Mouse (Mus musculus) thymus, adult 2 months (tissue): ENCODE results near the gene Iqcf4. TPM values are rescaled to one million over a fixed set of nuclear protein-coding genes. Genes with fewer than 3 reads are reported as not detected.

Experiments used
- DNase-seq: peaks from one replicate; pipeline ENCODE4 v3.0.0; 2021
- H3K27ac ChIP-seq: fragments of 200-500 bp; 2 replicates; pipeline ENCODE4 v1.5.1; 2012; ENCODE audit warnings: low read length, control low read depth; ENCODE audit not compliant: control insufficient read depth, insufficient read depth
- H3K27me3 ChIP-seq: fragments of 200-500 bp; 2 replicates; pipeline ENCODE4 v1.6.1; 2012; ENCODE audit warnings: mild to moderate bottlenecking, low read length, moderate library complexity, mixed read lengths; ENCODE audit not compliant: control insufficient read depth, insufficient read depth
- H3K36me3 ChIP-seq: fragments of 200-500 bp; 2 replicates; pipeline ENCODE4 v1.6.1; 2012; ENCODE audit warnings: mild to moderate bottlenecking, low read length, moderate library complexity; ENCODE audit not compliant: control insufficient read depth, insufficient read depth
- H3K4me1 ChIP-seq: fragments of 200-500 bp; replicated peaks from 2 replicates; pipeline ENCODE4 v1.6.1; 2012; ENCODE audit warnings: low read length; ENCODE audit not compliant: control insufficient read depth, insufficient read depth
- H3K4me3 ChIP-seq: fragments of 200-500 bp; 2 replicates; pipeline ENCODE4 v1.5.1; 2012; ENCODE audit warnings: mild to moderate bottlenecking, low read length, control low read depth, moderate library complexity; ENCODE audit not compliant: control insufficient read depth, insufficient read depth
- CTCF ChIP-seq: fragments of 200-500 bp; IDR thresholded peaks from 2 replicates; pipeline ENCODE4 v1.5.1; 2012; ENCODE audit warnings: mild to moderate bottlenecking, control low read depth, low read length, moderate library complexity, borderline replicate concordance; ENCODE audit not compliant: control insufficient read depth, poor library complexity, insufficient read depth; ENCODE audit errors: extremely low read depth
- POLR2A ChIP-seq: fragments of 200-500 bp; IDR thresholded peaks from 2 replicates; pipeline ENCODE4 v1.6.1; 2012; ENCODE audit warnings: mild to moderate bottlenecking, low read length, control low read depth, moderate library complexity; ENCODE audit not compliant: control insufficient read depth, poor library complexity, insufficient read depth; ENCODE audit errors: extremely low read depth
- WGBS: fragments of 180-500 bp; shearing (Covaris S2); methylation state at CpG from one replicate; pipeline ENCODE4 v1.1.7; 2018; 5-methylcytosine and 5-hydroxymethylcytosine counted together
- polyA plus RNA-seq: library from polyadenylated mRNA; depleted of rRNA; stranded (reverse); fragments of >200 nt; gene quantifications from 2 replicates; pipeline ENCODE4 v1.2.3, GENCODE M21; 2012; rRNA removed

Gene Iqcf4
- polyA plus RNA-seq: 0.19 TPM in 1 of 2 replicates, not detected in the other

DNA sequence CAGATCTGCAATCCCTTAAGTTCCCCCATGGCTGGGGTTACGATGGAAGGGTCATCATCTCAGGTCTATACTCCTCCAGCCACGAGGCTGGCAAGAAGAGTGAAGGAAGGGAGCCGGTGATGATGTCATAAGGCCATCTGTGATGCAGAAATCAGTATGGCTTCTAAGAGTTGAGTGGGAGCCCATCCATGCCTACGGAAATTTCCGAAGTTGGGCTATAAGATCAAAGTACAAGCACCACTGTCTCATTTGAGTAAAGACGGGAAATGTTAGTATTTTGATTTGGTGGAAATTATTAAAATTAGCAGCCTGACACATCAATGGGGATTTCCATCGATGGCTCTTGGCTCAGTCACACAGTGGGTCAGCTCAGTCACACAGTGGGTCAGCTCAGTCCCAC is at the start of gene Iqcf4:
Gene Iqcf4 (minus strand): TSS at position 101 of the 400 bp plus-strand sequence.
- Histone ChIP-seq H3K27ac (no peak within 1 kb of the TSS), H3K4me1 (no peaks in the 10 kb centered on the region), H3K27me3 (no peaks in the 10 kb centered on the region), H3K36me3 (no peaks in the 10 kb centered on the region), H3K4me3 (no peak within 1 kb of the TSS)
- no peak for TF ChIP-seq POLR2A
- TF ChIP-seq CTCF: no peak
- no peak for DNase-seq
- 90% methylated on average over 7 of the region's 7 CpGs for WGBS

DNA sequence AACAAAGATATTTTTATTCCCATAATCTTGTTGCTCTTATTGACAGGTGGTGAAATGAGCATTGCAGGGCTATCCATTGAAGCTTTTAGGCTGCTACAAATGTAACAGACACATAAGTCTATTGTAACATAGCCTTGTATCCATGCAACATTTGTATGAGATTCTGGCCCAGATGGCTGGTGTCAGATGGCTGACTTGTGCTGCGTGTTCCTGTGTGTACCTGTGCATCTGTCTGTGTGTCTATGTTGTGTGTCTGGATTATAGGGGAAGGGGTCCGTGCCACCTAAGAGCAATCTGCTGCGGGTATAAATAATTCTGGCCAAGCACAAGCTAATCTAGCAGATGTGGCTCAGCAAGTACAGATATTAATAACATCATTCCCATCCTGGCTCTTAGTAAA is 46.7 kb upstream of the Iqcf4 start:
- no peaks in the 10 kb centered on the region for H3K4me1 ChIP-seq
- no peak for DNase-seq
- 90% methylated on average over 3 of the region's 3 CpGs for WGBS
- TF ChIP-seq CTCF (no peak), POLR2A (no peak)
- H3K27ac ChIP-seq: no peak overlapping the region
- no peaks in the 10 kb centered on the region for H3K27me3 ChIP-seq
- no peaks in the 10 kb centered on the region for H3K36me3 ChIP-seq
- no peak overlapping the region for H3K4me3 ChIP-seq

DNA sequence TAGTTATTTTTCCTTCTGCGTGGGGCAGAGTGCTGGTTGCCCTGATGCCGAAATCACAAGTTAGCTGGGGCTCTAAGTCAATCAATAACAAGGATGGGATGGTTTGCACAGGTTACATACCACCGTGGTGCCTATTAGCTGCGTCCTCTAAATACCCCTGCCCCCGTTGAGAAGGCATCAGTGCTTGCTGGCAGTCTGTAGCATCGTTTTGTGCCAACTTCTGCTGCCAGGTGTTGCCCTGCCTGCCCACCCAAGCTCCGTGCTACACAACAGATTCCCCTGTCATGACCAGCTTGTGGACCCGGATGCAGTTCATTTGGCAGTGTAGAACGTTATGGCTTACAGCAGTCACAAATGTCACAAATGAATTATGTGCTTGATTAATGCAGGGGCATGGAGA is 45.5 kb upstream of the Iqcf4 start:
- Histone ChIP-seq H3K27ac (no peak overlapping the region), H3K27me3 (no peaks in the 10 kb centered on the region), H3K4me1 (no peaks in the 10 kb centered on the region), H3K36me3 (no peaks in the 10 kb centered on the region), H3K4me3 (no peak overlapping the region)
- DNase-seq: no peak
- 87% methylated on average over 9 of the region's 9 CpGs for WGBS
- TF ChIP-seq CTCF (no peak), POLR2A (no peak)

DNA sequence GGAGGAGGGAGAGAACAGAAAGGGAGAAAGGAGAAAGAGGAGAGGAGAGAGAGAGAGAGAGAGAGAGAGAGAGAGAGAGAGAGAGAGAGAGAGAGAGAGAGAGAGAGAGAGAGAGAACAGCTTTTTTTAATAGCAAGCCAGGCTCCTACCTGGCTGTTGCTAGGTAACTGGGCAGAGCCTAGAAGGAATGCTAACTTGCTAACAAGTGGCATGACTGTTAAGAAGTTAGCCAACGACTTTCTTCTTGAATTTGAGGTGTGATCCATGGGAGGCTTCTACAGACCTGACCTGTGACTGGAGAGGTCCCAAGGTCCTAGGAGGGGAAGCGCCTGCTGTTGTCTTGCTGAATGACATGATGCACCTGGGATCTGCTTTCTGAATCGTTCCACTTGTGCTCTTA is 43.8 kb upstream of the Iqcf4 start:
- Histone ChIP-seq H3K36me3 (no peaks in the 10 kb centered on the region), H3K4me3 (no peak overlapping the region), H3K27me3 (no peaks in the 10 kb centered on the region), H3K4me1 (no peaks in the 10 kb centered on the region), H3K27ac (no peak overlapping the region)
- TF ChIP-seq POLR2A: no peak
- no peak for TF ChIP-seq CTCF
- WGBS: 57% methylated on average over 3 of the region's 3 CpGs
- DNase-seq: no peak

DNA sequence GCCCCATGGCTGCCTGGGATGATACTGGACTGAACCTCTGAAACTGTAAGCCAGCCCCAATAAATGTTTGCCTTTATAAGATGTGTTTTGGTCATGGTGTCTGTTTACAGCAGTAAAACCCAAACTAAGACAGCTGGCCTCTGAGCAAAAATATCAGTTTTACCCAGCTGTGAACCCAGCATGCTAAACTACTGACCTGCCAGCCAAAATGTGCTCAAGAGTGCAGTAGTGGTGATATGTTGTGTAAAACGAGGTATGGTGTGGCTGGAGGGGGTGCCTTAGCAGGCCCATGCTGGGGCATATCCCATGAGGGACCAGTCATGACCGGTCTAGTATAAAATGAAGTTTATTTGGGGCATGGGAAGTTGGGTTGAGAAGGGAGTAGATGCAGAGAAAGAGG is 43.2 kb upstream of the Iqcf4 start:
- H3K27me3 ChIP-seq: no peaks in the 10 kb centered on the region
- 75% methylated on average over 2 of the region's 2 CpGs for WGBS
- TF ChIP-seq CTCF (no peak), POLR2A (no peak)
- no peak for DNase-seq
- no peak overlapping the region for H3K4me3 ChIP-seq
- no peak overlapping the region for H3K27ac ChIP-seq
- H3K36me3 ChIP-seq: no peaks in the 10 kb centered on the region
- H3K4me1 ChIP-seq: no peaks in the 10 kb centered on the region

GRCm38 (mm10) chr9:106610727-106611126 is 39.9 kb upstream of the Iqcf4 start:
- no peak overlapping the region for H3K4me3 ChIP-seq
- no peak for DNase-seq
- no peaks in the 10 kb centered on the region for H3K27me3 ChIP-seq
- no peak overlapping the region for H3K27ac ChIP-seq
- H3K4me1 ChIP-seq: no peaks in the 10 kb centered on the region
- no peak for TF ChIP-seq POLR2A
- no peak for TF ChIP-seq CTCF
- WGBS: 90% methylated on average over 4 of the region's 4 CpGs
- no peaks in the 10 kb centered on the region for H3K36me3 ChIP-seq

DNA sequence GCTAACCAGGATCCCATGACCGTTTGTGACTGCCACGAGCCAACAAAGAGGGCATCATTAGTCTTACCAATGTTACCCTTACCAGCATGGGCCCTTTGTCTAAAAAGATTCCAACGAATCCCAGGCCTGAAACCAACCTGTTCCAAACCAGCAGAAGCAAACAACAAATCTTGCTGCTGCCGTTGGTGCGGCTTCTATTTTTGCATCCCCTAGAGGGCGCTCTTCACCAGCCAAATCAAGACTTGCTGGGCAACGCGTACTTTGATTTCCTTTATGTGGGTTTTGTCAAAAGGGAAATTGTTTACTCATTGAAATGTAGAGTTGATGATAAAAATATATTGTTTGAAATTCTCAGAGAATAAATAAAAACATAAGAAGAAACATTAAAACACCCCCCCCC is 29.8 kb upstream of the Iqcf4 start:
- Histone ChIP-seq H3K4me1 (no peaks in the 10 kb centered on the region), H3K36me3 (no peaks in the 10 kb centered on the region), H3K4me3 (no peak overlapping the region), H3K27ac (no peak overlapping the region), H3K27me3 (no peaks in the 10 kb centered on the region)
- WGBS: 28% methylated on average over 8 of the region's 8 CpGs
- DNase-seq: peak; percentile 27
- no peak for TF ChIP-seq CTCF
